Mouse (Mus musculus) neural tube, embryonic 15.5 days (tissue): ENCODE results near the gene Epc2. TPM values are rescaled to one million over a fixed set of nuclear protein-coding genes. Genes with fewer than 3 reads are reported as not detected.

Experiments used
- ATAC-seq: fragments of 200-750 bp; cut with Nextera tagmentation; 2 replicates; pipeline ENCODE4 v1.8.0; 2017; ENCODE audit warnings: mild to moderate bottlenecking, moderate TSS enrichment, moderate library complexity; ENCODE audit not compliant: low FRiP score
- H3K27ac ChIP-seq: fragments of 300-500 bp; sonication (generic); replicated peaks from 2 replicates; pipeline ENCODE4 v1.5.1; 2015; ENCODE audit warnings: mild to moderate bottlenecking, inconsistent platforms
- H3K27me3 ChIP-seq: fragments of 300-500 bp; sonication (generic); replicated peaks from 2 replicates; pipeline ENCODE4 v1.6.1; 2015; ENCODE audit warnings: inconsistent platforms
- H3K36me3 ChIP-seq: fragments of 300-500 bp; sonication (generic); 2 replicates; pipeline ENCODE4 v1.6.1; 2015; ENCODE audit warnings: inconsistent platforms
- H3K4me1 ChIP-seq: fragments of 300-500 bp; sonication (generic); 2 replicates; pipeline ENCODE4 v1.6.1; 2015; ENCODE audit warnings: inconsistent platforms
- H3K4me2 ChIP-seq: fragments of 300-500 bp; sonication (generic); 2 replicates; pipeline ENCODE4 v1.6.1; 2015; ENCODE audit warnings: inconsistent platforms, mild to moderate bottlenecking, moderate library complexity
- H3K4me3 ChIP-seq: fragments of 300-500 bp; sonication (generic); replicated peaks from 2 replicates; pipeline ENCODE4 v1.5.1; 2015; ENCODE audit warnings: mild to moderate bottlenecking, inconsistent platforms
- H3K9ac ChIP-seq: fragments of 300-500 bp; sonication (generic); replicated peaks from 2 replicates; pipeline ENCODE4 v1.6.1; 2015; ENCODE audit warnings: mild to moderate bottlenecking, inconsistent platforms
- H3K9me3 ChIP-seq: fragments of 300-500 bp; sonication (generic); replicated peaks from 2 replicates; pipeline ENCODE4 v1.6.1; 2016; ENCODE audit warnings: inconsistent platforms
- WGBS: fragments of 180-500 bp; shearing (Covaris S2); methylation state at CpG from one replicate; pipeline ENCODE4 v1.1.7; 2015; ENCODE audit warnings: mixed read lengths; 5-methylcytosine and 5-hydroxymethylcytosine counted together
- polyA plus RNA-seq: library from polyadenylated mRNA; unstranded; fragments of >200 nt; fragmentation: Nextera tagmentation; extraction: Ambion mirVana; gene quantifications from 2 replicates; pipeline ENCODE4 v1.2.1, GENCODE M21; 2015

Epc2 gene
- polyA plus RNA-seq, 1 experiment from 2014 or later, result 9.4 TPM

- Histone ChIP-seq H3K4me1 (no peaks in the 10 kb centered on the region), H3K27ac (no peak overlapping the region), H3K4me2 (no peak overlapping the region), H3K4me3 (no peak overlapping the region), H3K9me3 (no peaks in the 10 kb centered on the region), H3K27me3 (no peaks in the 10 kb centered on the region), H3K9ac (no peak overlapping the region), H3K36me3 (peaks cover 13% of the 10 kb centered on the region)
- WGBS, result 88% methylated on average over 2 of the region's 2 CpGs
- ATAC-seq, result no peak
These were observed 88.5 kb downstream of the Epc2 start for GRCm38 (mm10) chr2:49539745-49540144.

GRCm38 (mm10) chr2:49547813-49548212, 96.5 kb downstream of the Epc2 start:
- no peak overlapping the region for H3K9ac ChIP-seq
- no peaks in the 10 kb centered on the region for H3K9me3 ChIP-seq
- H3K27ac ChIP-seq, result no peak overlapping the region
- no peak overlapping the region for H3K4me3 ChIP-seq
- WGBS, result 81% methylated on average over 5 of the region's 5 CpGs
- peaks cover 28% of the 10 kb centered on the region for H3K36me3 ChIP-seq
- H3K4me2 ChIP-seq, result no peak overlapping the region
- H3K4me1 ChIP-seq, result no peaks in the 10 kb centered on the region
- H3K27me3 ChIP-seq, result no peaks in the 10 kb centered on the region
- ATAC-seq, result no peak

- H3K4me3 ChIP-seq, result no peak overlapping the region
- H3K9me3 ChIP-seq, result no peaks in the 10 kb centered on the region
- no peak for ATAC-seq
- 92% methylated on average over 5 of the region's 5 CpGs for WGBS
- no peaks in the 10 kb centered on the region for H3K27me3 ChIP-seq
- no peak overlapping the region for H3K4me2 ChIP-seq
- no peaks in the 10 kb centered on the region for H3K4me1 ChIP-seq
- peaks cover 28% of the 10 kb centered on the region for H3K36me3 ChIP-seq
- H3K27ac ChIP-seq, result no peak overlapping the region
- H3K9ac ChIP-seq, result no peak overlapping the region
These were observed 97.2 kb downstream of the Epc2 start for GRCm38 (mm10) chr2:49548492-49548891.

- H3K36me3 ChIP-seq, result peaks cover 18% of the 10 kb centered on the region
- H3K9me3 ChIP-seq, result no peaks in the 10 kb centered on the region
- WGBS, result 92% methylated on average over 2 of the region's 2 CpGs
- H3K4me2 ChIP-seq, result no peak overlapping the region
- no peaks in the 10 kb centered on the region for H3K27me3 ChIP-seq
- no peak overlapping the region for H3K9ac ChIP-seq
- H3K27ac ChIP-seq, result no peak overlapping the region
- ATAC-seq, result no peak
- H3K4me1 ChIP-seq, result no peaks in the 10 kb centered on the region
- H3K4me3 ChIP-seq, result no peak overlapping the region
These were observed 101.8 kb downstream of the Epc2 start for GRCm38 (mm10) chr2:49553096-49553495.

GRCm38 (mm10) chr2:49557339-49557738, 106.1 kb downstream of the Epc2 start:
- H3K9me3 ChIP-seq, result no peaks in the 10 kb centered on the region
- no peak overlapping the region for H3K4me2 ChIP-seq
- no peak for ATAC-seq
- H3K27ac ChIP-seq, result no peak overlapping the region
- 89% methylated on average over 4 of the region's 4 CpGs for WGBS
- no peaks in the 10 kb centered on the region for H3K4me1 ChIP-seq
- H3K4me3 ChIP-seq, result no peak overlapping the region
- H3K9ac ChIP-seq, result no peak overlapping the region
- H3K27me3 ChIP-seq, result no peaks in the 10 kb centered on the region
- H3K36me3 ChIP-seq, result 0 out of 2 replicates have a peak, but pooled peaks cover 8% of the 10 kb centered on the region

- Histone ChIP-seq H3K9ac (no peak overlapping the region), H3K27me3 (no peaks in the 10 kb centered on the region), H3K9me3 (no peaks in the 10 kb centered on the region), H3K4me2 (no peak overlapping the region), H3K4me1 (no peaks in the 10 kb centered on the region), H3K4me3 (no peak overlapping the region), H3K36me3 (0 out of 2 replicates have a peak, but pooled peaks cover 8% of the 10 kb centered on the region), H3K27ac (no peak overlapping the region)
- WGBS, result 98% methylated on average over 3 of the region's 3 CpGs
- no peak for ATAC-seq
These were observed 107.1 kb downstream of the Epc2 start for GRCm38 (mm10) chr2:49558361-49558760.

- H3K27ac ChIP-seq, result no peak overlapping the region
- H3K9ac ChIP-seq, result no peak overlapping the region
- ATAC-seq, result no peak
- H3K4me2 ChIP-seq, result no peak overlapping the region
- 0 out of 2 replicates have a peak, but pooled peaks cover 2% of the 10 kb centered on the region for H3K36me3 ChIP-seq
- no peaks in the 10 kb centered on the region for H3K27me3 ChIP-seq
- H3K9me3 ChIP-seq, result no peaks in the 10 kb centered on the region
- no peaks in the 10 kb centered on the region for H3K4me1 ChIP-seq
- 87% methylated on average over 10 of the region's 10 CpGs for WGBS
- H3K4me3 ChIP-seq, result no peak overlapping the region
These were observed 111.5 kb downstream of the Epc2 start for GRCm38 (mm10) chr2:49562688-49563350.

GRCm38 (mm10) chr2:49569862-49570777, 118.8 kb downstream of the Epc2 start:
- Histone ChIP-seq H3K9ac (no peak overlapping the region), H3K36me3 (no peaks in the 10 kb centered on the region), H3K27ac (no peak overlapping the region), H3K4me1 (peaks cover 33% of the 10 kb centered on the region), H3K27me3 (no peaks in the 10 kb centered on the region), H3K9me3 (no peaks in the 10 kb centered on the region), H3K4me2 (0 out of 2 replicates have a peak overlapping the region, but pooled peaks have one; percentile 1), H3K4me3 (no peak overlapping the region)
- 62% methylated on average over 16 of the region's 16 CpGs for WGBS
- ATAC-seq, result peak; percentile 21; the same call in 1 of the 2 replicates

- H3K4me2 ChIP-seq, result no peak overlapping the region
- WGBS, result 49% methylated on average over 6 of the region's 6 CpGs
- H3K9ac ChIP-seq, result no peak overlapping the region
- no peaks in the 10 kb centered on the region for H3K36me3 ChIP-seq
- peak; percentile 15; the same call in 1 of the 2 replicates for ATAC-seq
- no peak overlapping the region for H3K27ac ChIP-seq
- H3K27me3 ChIP-seq, result no peaks in the 10 kb centered on the region
- H3K4me1 ChIP-seq, result peaks cover 33% of the 10 kb centered on the region
- no peaks in the 10 kb centered on the region for H3K9me3 ChIP-seq
- H3K4me3 ChIP-seq, result no peak overlapping the region
These were observed 119.5 kb downstream of the Epc2 start for GRCm38 (mm10) chr2:49570778-49571101.

- Histone ChIP-seq H3K27ac (peak overlapping the region; percentile 70), H3K4me1 (peaks cover 33% of the 10 kb centered on the region), H3K9me3 (no peaks in the 10 kb centered on the region), H3K36me3 (no peaks in the 10 kb centered on the region), H3K27me3 (no peaks in the 10 kb centered on the region), H3K4me2 (peak overlapping the region; percentile 46), H3K4me3 (no peak overlapping the region), H3K9ac (no peak overlapping the region)
- peak; percentile 2; the same call in 1 of the 2 replicates for ATAC-seq
- 71% methylated on average over 11 of the region's 11 CpGs for whole genome bisulfite sequencing
These were observed 120.1 kb downstream of the Epc2 start for GRCm38 (mm10) chr2:49571159-49571920.

- peaks cover 33% of the 10 kb centered on the region for H3K4me1 ChIP-seq
- H3K9me3 ChIP-seq, result no peaks in the 10 kb centered on the region
- 25% methylated on average over 12 of the region's 12 CpGs for WGBS
- peak overlapping the region; percentile 46 for H3K4me2 ChIP-seq
- peak overlapping the region; percentile 70 for H3K27ac ChIP-seq
- ATAC-seq, result peak; percentile 83
- no peaks in the 10 kb centered on the region for H3K36me3 ChIP-seq
- H3K27me3 ChIP-seq, result no peaks in the 10 kb centered on the region
- no peak overlapping the region for H3K9ac ChIP-seq
- no peak overlapping the region for H3K4me3 ChIP-seq
These were observed 120.9 kb downstream of the Epc2 start for GRCm38 (mm10) chr2:49572111-49572642.
